Mouse (Mus musculus) G1E-ER4 (cell line): ENCODE data around the gene Wnt7a. TPM values are rescaled to one million over a fixed set of nuclear protein-coding genes. Genes with fewer than 3 reads are reported as not detected.

ENCODE experiments used
- GATA1 ChIP-seq: IDR thresholded peaks from one replicate; pipeline ENCODE4 v1.8.0; 2012; ENCODE audit warnings: low read length, inconsistent platforms
- polyA plus RNA-seq: library from polyadenylated mRNA; stranded (reverse); fragments of >175 nt; gene quantifications from 2 replicates; pipeline ENCODE4 v1.2.3, GENCODE M21; 2012

Wnt7a gene
- polyA plus RNA-seq, 1 experiment = not detected

DNA sequence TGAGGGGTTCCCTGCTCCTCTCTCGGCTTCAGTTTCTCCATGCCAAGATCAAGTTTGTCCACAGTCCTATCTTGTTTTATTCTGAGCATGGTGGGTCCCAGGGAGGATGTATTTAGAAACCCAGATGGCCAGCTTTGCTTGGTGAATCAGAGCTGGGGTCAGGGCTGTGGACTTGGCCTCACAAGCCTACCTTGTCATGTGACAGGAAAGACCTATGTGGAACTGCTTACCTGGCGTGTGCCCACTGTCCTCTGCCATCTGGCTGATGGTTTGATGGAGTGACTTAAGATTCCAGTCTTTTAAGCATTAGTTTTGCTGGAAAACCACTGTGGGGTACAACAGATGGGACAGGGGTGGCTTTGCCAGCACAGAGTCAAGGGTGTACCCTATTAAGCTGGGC, 48.4 kb downstream of the Wnt7a start:
- no peak for TF ChIP-seq GATA1

DNA sequence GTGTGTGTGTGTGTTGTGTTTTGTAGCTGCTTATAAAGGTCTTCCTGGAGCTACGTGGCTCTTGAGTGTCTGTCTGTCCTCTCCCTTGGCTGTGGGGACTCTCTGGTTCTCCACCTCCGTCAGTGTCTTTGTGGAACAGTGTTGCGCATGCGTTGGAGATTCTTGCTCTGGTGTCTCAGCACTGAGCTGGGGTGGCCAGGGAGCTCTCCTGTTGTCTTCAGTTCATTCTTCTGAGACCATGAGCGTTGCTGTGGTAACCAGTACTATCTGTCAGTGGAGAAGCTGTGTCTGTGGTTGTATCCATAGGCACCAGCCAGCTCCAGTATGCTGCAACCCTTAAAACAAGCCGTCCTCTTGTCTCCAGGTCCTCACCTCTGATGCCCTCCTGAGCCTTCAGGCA, 50.2 kb downstream of the Wnt7a start:
- TF ChIP-seq GATA1 = no peak

DNA sequence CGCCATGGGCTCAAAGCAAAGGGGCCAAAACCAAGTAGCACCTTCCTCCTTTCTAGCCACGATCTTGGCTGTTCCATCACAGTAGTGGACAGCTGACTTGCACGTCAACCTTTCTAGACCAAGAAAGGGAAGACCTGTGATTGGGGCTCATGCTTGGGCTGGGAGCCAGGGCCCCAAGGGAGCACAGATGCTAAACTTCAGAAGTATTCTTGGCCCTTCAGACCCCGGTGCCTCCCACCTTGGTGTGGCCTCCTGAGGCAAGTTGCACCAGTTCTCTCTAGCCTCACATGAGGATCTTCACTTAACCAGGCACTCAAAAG, 50.8 kb downstream of the Wnt7a start:
- no peak for TF ChIP-seq GATA1

DNA sequence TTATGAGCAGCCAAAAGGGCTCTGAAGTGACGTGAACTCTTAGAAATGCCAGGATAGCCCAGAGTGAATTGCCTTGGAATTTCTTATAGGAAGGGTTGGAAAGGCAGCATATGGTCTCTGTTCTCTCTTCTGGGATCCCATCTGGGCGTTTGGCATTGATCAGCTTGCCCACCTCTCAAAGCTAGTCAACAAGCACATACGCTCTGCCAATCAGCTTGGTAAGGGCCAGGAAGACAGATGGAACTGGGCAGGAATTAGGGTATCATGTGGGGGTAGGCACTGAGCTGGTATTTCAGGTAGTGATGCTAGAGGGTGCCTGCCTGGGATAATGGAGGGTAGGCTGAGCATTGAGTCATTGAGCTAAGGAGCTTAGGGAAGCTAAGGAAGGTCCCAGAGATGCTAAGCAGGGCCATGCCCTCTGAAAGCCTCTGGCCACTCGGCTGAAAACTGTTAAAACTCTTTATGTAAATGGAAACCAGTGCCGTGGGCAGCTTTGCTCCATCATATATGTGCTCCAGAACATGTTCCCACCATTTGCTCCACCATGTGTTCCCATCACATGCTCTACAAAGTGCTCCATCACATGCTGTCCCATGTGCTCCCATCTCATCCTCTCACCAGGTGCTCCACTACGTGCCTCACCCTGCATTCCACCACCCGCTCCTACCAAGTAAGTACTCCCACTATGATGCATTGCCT, 51.3 kb downstream of the Wnt7a start:
- TF ChIP-seq GATA1 = no peak

DNA sequence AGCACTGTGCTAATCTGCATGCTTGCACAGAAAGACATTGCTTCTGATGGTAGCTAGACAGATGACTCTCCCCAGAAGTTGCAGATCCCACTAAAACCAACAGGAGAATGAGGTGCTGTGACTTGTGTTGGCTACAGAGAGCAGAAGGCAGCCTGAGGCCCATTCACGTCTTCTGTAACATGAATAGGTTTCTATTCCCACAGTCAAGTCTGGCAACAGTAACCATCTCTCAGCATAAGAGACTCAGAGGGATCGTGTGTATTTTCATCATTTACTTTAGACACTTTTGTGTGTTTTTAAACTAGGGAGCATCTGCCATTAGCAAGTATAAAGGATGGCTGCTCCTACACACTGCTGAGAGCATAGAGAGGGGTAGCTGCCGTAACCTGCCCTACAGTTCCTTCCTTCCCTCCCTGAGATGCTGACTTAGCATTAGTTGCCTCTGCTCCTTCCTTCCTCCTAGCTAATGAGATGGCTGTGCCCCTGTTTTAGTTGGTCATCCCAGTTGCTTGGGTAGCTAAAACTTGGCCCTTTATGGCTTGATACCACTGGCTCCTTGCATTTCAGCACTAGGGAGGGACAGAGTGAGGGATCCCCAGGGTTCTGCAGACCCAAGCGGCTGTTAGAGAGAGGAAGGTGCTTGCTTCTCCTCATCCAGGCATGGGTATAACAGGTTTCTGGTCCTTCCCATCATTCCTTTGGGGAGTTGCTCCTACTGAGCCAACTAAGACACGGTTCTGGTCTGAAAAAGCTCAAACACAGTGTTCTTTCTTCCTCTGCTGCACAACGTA, 52.1 kb downstream of the Wnt7a start:
- no peak for TF ChIP-seq GATA1

DNA sequence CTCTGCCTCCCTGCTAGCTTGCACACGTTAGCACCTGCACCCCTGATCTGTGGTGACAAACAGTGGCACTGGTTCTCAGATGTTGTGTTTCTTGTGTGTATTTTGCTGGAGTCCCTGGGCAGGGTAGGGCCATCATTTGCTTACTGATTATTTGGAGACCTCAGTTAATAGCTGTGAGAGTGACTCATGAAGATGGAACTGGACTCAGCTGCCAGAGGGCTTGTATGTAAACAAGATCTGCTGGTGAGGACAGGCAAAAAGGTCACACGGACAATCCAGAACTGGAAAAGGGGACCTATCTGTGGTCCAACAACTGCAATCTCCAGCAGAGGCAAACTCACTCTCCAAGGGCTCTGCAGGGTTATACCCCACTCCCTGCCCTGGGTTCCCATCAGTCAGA, 52.8 kb downstream of the Wnt7a start:
- no peak for TF ChIP-seq GATA1

DNA sequence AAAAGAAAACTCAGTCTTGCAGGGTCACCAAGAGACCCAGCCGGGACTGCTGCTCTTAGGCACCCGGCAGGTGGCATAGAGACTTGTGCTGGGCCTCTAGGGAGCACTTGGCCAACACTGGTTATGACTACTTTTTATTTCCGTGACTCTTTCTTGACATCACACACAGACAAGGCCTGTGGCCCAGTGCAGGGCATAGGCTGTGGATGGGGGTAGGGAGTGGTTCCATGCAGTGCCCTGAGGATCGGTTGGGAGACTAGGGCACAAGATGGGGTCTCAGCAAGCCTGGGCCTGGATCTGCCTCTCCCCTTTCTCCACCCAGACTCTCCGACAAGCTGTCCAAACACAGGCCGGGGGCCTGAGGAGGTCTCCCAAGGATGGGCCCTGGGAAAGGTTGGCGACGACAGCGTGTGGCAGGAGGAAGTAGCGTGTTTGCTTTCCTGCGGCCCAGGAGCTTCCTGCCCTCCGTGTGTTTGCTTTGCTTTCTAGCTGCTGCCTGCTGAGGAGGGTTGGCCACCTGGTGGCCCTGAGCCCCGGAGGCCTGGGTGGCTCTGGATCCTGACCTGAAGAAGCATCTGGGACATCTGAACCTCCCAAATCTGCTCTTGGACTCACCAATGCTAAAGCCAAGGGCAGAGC, 53.8 kb downstream of the Wnt7a start:
- no peak for TF ChIP-seq GATA1

DNA sequence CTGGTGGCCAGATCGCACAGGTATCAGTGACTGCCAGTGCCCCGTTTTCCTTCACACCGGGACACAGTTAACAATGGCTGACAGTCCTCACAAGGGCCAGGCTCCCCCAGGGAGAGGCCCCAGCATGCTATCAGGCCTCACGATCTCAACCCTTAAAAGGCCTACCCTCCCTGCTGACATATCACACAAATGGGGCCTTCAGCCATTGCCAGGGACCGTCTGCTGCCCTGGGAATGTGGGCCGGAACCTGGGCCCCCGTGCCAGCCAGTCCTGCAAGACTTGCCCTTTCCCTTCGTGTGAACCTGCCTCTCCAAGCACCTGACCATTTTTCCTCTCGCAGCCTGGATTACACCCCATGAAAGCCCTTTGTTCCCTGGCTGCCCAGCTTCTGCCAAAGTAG, 61.5 kb downstream of the Wnt7a start:
- TF ChIP-seq GATA1 = no peak

DNA sequence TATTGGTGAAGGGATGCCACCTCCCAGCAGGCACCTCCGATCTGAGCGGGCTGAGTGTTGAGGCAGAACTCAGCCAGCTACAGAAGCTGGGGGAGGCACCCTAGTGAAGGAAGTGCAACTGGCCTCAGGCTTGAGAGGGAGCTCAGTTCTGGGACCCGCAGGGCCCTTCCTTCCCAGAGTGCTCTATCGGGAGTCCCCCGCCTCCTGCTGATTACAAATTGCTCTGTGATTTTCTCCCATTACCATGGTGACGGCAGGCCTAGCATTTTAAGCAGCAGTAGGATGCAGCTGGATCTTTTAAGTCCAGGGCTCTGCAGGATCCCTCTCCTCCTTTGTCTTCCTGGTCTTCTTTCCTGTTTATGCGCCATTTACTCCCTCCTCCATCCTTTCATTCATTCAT, 63.4 kb downstream of the Wnt7a start:
- TF ChIP-seq GATA1 = no peak

DNA sequence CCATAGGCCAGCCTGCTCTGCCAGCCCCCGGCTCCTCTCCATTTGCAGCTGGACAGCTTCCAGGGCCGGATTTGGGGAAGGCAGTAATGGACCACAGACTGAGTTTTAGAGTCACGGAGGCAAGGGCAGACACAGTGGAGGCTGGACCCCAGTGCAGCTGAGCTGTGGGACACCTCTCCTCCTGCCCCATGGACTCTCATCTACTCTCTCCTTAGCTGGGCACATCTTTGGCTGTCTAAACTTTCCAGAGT, 64.3 kb downstream of the Wnt7a start:
- no peak for TF ChIP-seq GATA1

DNA sequence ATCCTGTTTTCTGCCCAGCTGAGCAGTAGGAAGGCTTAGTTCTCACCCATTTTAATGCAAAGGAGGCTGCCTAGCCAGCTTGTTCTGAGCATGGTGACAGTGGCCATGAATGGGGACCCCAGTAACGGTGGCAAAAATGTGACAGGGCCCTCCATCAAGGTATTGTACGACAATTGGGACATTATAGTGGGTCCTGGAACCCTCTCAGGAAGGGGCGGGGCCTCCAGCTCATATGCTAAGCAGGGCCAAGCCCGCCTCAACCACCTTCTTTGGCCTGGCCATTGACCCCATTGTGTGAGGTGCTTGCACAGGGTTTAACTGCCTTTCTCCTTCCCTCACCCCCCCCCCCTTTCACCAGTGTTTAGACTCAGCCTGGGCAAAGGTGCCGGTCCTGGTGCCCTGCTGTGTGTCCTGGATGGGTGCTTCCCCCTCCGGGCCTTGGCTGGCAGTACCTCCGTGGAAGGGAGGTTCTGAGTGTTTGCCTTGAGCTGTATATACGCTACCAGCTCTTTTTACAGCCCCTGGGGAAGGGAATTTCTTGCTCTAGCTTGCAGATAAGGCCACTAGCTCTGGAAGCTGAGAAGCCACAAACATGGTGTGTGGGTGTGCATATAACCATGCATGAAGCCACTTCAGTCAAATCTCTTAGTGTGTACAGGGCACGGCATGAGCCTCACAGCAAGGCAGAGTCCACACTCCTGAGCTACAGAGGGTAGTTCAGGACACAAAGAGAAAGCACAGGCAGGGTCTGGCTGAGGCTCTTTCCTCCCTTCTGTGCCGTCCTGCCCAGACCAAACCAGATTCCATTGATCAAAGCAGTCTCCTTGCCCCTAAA, 64.9 kb downstream of the Wnt7a start:
- no peak for TF ChIP-seq GATA1

DNA sequence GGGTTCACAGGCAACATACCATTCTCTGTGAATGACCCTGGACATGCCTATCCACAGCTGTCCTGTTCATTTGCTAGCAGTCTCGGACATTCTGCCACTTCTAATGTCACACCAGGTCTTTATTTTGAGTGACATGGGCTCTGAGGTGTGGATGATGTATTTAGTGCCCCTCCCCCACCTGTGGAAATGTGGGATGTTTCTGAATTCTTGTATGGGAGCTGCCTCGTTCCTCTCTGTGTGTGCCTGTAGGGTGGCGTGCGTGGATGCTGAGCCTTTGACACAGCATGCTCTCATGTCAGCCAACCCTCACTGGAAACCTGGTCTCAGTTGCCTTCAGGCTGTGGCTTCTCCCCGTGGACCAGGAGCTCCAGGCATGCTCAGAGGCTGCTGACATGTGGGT, 66.1 kb downstream of the Wnt7a start:
- no peak for TF ChIP-seq GATA1

DNA sequence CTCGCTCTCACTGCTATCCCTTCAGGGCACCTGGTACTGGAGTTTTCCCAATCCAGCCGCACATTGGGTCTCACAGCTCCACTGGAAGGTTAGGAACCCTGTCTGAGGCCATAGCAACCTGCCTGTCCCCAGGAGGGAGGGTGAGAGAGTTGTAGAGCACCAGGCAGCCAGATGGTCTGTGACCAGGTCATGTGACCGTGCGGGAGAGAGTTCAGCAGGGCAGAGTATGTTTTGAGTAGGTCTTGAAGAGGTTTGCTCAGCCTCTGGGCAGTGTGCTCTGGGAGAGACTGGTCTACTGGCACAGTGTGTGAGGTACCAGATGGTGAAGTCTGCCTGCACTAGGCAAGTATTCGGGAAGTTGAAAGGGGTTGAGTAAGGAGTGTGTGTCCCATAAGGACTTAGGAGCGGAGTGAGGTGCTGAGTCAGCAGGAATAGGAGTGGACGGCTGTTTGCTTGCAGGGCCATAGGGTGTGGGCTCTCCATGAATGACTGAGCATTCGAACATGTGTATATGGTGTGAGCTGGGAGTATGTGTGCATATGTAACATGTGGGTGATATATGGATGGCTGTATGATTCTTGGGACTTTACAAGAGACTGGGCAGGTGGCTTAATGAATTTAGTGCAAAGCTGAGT, 71.4 kb downstream of the Wnt7a start:
- no peak for TF ChIP-seq GATA1

DNA sequence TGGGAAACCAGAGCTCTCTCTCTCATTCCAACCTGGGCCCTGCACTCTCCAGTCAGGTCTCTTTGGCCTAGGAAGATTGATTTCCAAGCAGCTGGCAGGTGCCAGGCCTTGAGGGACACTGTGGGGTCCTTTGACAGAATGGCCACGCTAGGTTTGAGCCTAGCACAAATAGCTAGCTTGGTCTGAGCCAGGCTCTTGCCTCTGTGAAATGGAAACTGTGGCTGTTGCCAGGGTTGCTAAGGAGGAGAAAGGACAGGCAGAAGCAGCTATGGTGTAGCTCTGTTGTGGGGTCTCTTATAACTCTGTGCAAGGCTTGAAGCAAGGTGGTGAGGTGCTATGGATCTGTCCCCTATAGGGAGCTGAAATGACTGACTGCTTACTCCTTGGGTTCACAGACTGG, 75.7 kb downstream of the Wnt7a start:
- no peak for TF ChIP-seq GATA1

DNA sequence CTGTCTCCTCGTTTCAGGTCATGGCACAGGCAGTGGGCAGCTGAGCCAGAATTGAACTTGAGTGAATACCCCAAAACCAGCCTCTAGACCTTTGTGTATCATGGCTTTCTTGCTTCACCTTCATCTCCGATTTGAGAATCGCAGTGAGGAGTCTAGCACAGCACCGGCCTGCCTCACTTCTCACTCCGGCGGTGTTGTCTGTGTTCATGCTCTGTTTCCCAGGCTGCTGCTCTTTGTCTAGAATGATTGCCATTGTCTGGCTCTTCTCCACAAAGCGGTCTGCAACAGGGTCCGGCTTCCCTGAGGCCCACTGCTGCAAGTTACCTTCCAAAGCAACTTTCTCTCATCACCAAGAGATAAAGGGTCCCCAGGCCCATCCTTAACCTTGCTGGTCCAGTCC, 79.3 kb downstream of the Wnt7a start:
- TF ChIP-seq GATA1 = no peak

DNA sequence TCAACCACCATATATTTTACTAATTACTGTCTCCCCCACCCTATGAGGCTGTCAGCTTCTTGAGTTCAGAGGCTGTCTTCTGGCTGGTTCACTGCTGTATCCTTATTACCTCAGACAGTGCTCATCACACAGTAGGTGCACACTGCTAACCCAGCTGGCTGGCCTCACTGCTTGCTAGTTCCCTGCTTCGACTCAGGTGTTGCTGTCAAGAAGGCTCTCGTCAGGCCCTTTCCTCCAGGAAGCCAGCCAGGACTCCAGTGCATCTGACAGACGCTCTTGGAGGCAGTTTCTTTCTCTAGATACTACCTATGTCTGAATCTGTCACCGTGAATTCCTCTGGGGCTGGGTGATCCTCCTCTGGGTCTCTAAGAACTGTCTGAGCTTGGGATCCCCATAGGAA, 85.6 kb downstream of the Wnt7a start:
- no peak for TF ChIP-seq GATA1

DNA sequence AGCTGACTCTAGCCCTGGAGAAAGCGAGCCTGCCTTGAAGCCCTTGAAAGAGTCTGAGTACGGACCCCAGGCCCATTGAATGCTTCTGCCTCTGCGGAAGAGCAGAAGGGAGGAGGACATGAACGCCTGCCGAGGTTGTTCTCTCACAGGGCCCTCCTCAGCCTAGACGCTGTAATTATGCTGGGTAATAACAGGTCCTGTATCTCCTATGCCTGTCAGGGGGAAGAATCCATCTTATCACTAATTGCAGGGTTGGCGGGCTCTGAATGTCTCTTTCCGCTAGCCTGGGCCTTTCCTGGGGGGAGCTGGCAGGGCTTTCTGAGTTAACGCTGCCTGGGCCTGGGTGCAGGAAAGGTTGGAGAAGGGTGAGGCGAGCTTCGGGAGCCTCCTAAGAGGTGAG, 86.4 kb downstream of the Wnt7a start:
- no peak for TF ChIP-seq GATA1
